In the genomic region with DNA sequence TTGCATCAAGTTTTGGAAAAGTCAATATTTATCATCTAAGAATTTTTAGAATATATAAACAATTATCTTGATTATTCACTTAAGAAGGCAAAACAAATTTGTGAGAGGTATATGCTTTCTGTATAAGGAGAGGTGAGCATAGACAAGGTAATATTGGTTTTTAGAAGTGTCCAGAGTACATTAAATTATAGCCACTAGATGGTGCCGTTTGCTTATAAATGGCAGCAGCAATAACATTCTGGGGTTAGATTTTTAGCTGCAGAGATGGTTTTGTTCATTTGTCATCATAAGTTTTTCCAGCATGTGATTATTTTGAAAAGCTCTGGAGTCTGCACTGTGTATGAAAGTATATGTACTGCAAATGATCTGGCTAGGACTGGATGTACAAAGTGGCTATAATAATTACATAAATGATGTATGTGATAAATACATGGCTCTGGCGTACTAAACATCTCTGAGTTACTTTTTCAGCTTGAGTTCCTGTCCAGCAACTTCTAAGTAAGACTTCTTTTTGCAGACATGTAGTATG, we compare ENCODE assay signal across 9 mouse cellular contexts.
DNase-seq lines count a peak whose midpoint lies in the region; ATAC-seq and TF ChIP-seq lines count a peak whose summit lies in the region.
"Had no signal": no experiment of that assay in that cellular context is flagged by ENCODE, and none has a peak within 500 bp of the region (broad histone marks: within the 10 kb centered on the region; RNA-seq: fewer than 3 reads in every experiment).

No protein-coding gene starts in this region.

- no peak overlapping the region for H3K4me3 ChIP-seq in forebrain, embryonic 14.5 days (ENCODE audit: low read depth, low read length)
- no peak overlapping the region for H3K4me3 ChIP-seq in forebrain, embryonic 12.5 days (replicated peaks)
- no peak overlapping the region for H3K4me3 ChIP-seq in thymus, adult 2 months (ENCODE audit: control insufficient read depth, insufficient read depth, low read length)
- no peak overlapping the region for H3K4me3 ChIP-seq in heart, embryonic 12.5 days

- H3K9me3 ChIP-seq in forebrain, embryonic 14.5 days (replicated peaks; ENCODE audit: control insufficient read depth, low read length): no peaks in the 10 kb centered on the region
- H3K9me3 ChIP-seq in forebrain, embryonic 12.5 days: no peaks in the 10 kb centered on the region
- 0 out of 2 replicates have a peak, but pooled peaks cover 2% of the 10 kb centered on the region for H3K9me3 ChIP-seq in heart, embryonic 12.5 days (replicated peaks)
- H3K9me3 ChIP-seq: G1E had no signal

- no peak overlapping the region for H3K27ac ChIP-seq in forebrain, embryonic 14.5 days (ENCODE audit: low read depth, low read length)
- no peak overlapping the region for H3K27ac ChIP-seq in forebrain, embryonic 12.5 days
- no peak overlapping the region for H3K27ac ChIP-seq in thymus, adult 2 months (ENCODE audit: control insufficient read depth, insufficient read depth, low read length)
- H3K27ac ChIP-seq in heart, embryonic 12.5 days (ENCODE audit: poor library complexity, severe bottlenecking): no peak overlapping the region

- 0 out of 2 replicates have a peak, but pooled peaks have one; percentile 32 for ATAC-seq in forebrain, embryonic 14.5 days
- no peak for ATAC-seq in forebrain, embryonic 12.5 days (ENCODE audit: low FRiP score)
- peak; percentile 56 to 62; a peak in 2 of 4 replicates for ATAC-seq in hematopoietic stem cell, adult 5-6 weeks (replicated peaks in 1 of 2; ENCODE audit: insufficient read depth in 1 of 2, low FRiP score in 2 of 2, low TSS enrichment in 1 of 2, low read depth in 1 of 2, poor library complexity in 2 of 2, severe bottlenecking in 2 of 2)
- ATAC-seq in heart, embryonic 12.5 days (ENCODE audit: insufficient number of reproducible peaks, low FRiP score): no peak

- no peak overlapping the region for H3K4me2 ChIP-seq in forebrain, embryonic 14.5 days (ENCODE audit: low read length)
- no peak overlapping the region for H3K4me2 ChIP-seq in forebrain, embryonic 12.5 days
- no peak overlapping the region for H3K4me2 ChIP-seq in heart, embryonic 12.5 days

- H3K9ac ChIP-seq in forebrain, embryonic 14.5 days (ENCODE audit: low read length): no peak overlapping the region
- H3K9ac ChIP-seq in forebrain, embryonic 12.5 days: no peak overlapping the region
- no peak overlapping the region for H3K9ac ChIP-seq in heart, embryonic 12.5 days

- no peaks in the 10 kb centered on the region for H3K4me1 ChIP-seq in forebrain, embryonic 14.5 days (ENCODE audit: control insufficient read depth, insufficient read depth, low read length)
- H3K4me1 ChIP-seq in forebrain, embryonic 12.5 days: no peaks in the 10 kb centered on the region
- no peaks in the 10 kb centered on the region for H3K4me1 ChIP-seq in thymus, adult 2 months (replicated peaks; ENCODE audit: control insufficient read depth, insufficient read depth, low read length)
- no peaks in the 10 kb centered on the region for H3K4me1 ChIP-seq in heart, embryonic 12.5 days (replicated peaks)

- no peak for TF ChIP-seq CTCF in thymus, adult 2 months (IDR thresholded peaks at IDR 0.05; ENCODE audit: borderline replicate concordance, control insufficient read depth, extremely low read depth, insufficient read depth, low read length, poor library complexity)

- DNase-seq in forebrain, embryonic 14.5 days (ENCODE audit: low spot score): peak; percentile 77
- DNase-seq in thymus, adult 2 months: peak; percentile 19
- no peak for DNase-seq in thymus, adult 18-20 months
- peak; percentile 28 for DNase-seq in telencephalon, adult 2 months (ENCODE audit: low read depth, low spot score)
- DNase-seq in ovary, postnatal 36 days (ENCODE audit: low spot score): no peak

- TF ChIP-seq POLR2A in thymus, adult 2 months (IDR thresholded peaks at IDR 0.05; ENCODE audit: control insufficient read depth, extremely low read depth, insufficient read depth, low read length, poor library complexity): no peak

- H3K27me3 ChIP-seq in forebrain, embryonic 14.5 days (replicated peaks; ENCODE audit: control insufficient read depth, insufficient read depth, low read length): no peaks in the 10 kb centered on the region
- no peaks in the 10 kb centered on the region for H3K27me3 ChIP-seq in forebrain, embryonic 12.5 days
- no peaks in the 10 kb centered on the region for H3K27me3 ChIP-seq in thymus, adult 2 months (ENCODE audit: control insufficient read depth, insufficient read depth, low read length)
- H3K27me3 ChIP-seq in heart, embryonic 12.5 days (replicated peaks): no peaks in the 10 kb centered on the region

- H3K36me3 ChIP-seq in forebrain, embryonic 14.5 days (ENCODE audit: control insufficient read depth, insufficient read depth, low read length): 0 out of 2 replicates have a peak, but pooled peaks cover 4% of the 10 kb centered on the region
- no peaks in the 10 kb centered on the region for H3K36me3 ChIP-seq in forebrain, embryonic 12.5 days (replicated peaks)
- no peaks in the 10 kb centered on the region for H3K36me3 ChIP-seq in thymus, adult 2 months (ENCODE audit: control insufficient read depth, insufficient read depth, low read length)
- peaks cover 28% of the 10 kb centered on the region for H3K36me3 ChIP-seq in heart, embryonic 12.5 days

- WGBS in forebrain, embryonic 14.5 days: 54% methylated on average over 2 of the region's 2 CpGs
- WGBS in forebrain, embryonic 12.5 days: 52% methylated on average over 2 of the region's 2 CpGs
- WGBS in thymus, adult 2 months: 54% methylated on average over 2 of the region's 2 CpGs
- WGBS in heart, embryonic 12.5 days: 46% methylated on average over 2 of the region's 2 CpGs

Comparison
In these comparisons a context has a peak if more than half of its experiments do, and no peak if none do; other contexts are left out.
1. ATAC-seq: peak in forebrain, embryonic 14.5 days (single experiment) and hematopoietic stem cell, adult 5-6 weeks (2 of 2); none in forebrain, embryonic 12.5 days (single experiment) and heart, embryonic 12.5 days (single experiment).
2. DNase-seq: peak in forebrain, embryonic 14.5 days (single experiment), thymus, adult 2 months (single experiment) and telencephalon, adult 2 months (single experiment); none in thymus, adult 18-20 months (0 of 2) and ovary, postnatal 36 days (single experiment).